Mouse (Mus musculus) cortical plate, adult 2 months (tissue): ENCODE measurements around the gene Ogfod2. TPM values are rescaled to one million over a fixed set of nuclear protein-coding genes. Genes with fewer than 3 reads are reported as not detected.

Experiments used
- H3K27ac ChIP-seq: fragments of 200-500 bp; 2 replicates; pipeline ENCODE4 v1.5.1; 2012; ENCODE audit warnings: low read length, control low read depth, inconsistent platforms; ENCODE audit not compliant: insufficient read depth
- H3K4me1 ChIP-seq: fragments of 200-500 bp; 2 replicates; pipeline ENCODE4 v1.6.1; 2011; ENCODE audit warnings: low read length; ENCODE audit not compliant: control insufficient read depth, insufficient read depth
- H3K4me3 ChIP-seq: fragments of 200-500 bp; 2 replicates; pipeline ENCODE4 v1.5.1; 2011; ENCODE audit warnings: mild to moderate bottlenecking, low read length, control low read depth; ENCODE audit not compliant: insufficient read depth
- CTCF ChIP-seq: fragments of 200-500 bp; IDR thresholded peaks from 2 replicates; pipeline ENCODE4 v1.5.1; 2011; ENCODE audit warnings: mild to moderate bottlenecking, control low read depth, low read length; ENCODE audit not compliant: insufficient read depth; ENCODE audit errors: extremely low read depth
- POLR2A ChIP-seq: fragments of 200-500 bp; IDR thresholded peaks from 2 replicates; pipeline ENCODE4 v1.6.1; 2011; ENCODE audit warnings: mild to moderate bottlenecking, low read length, control low read depth; ENCODE audit not compliant: insufficient read depth; ENCODE audit errors: extremely low read depth
- polyA plus RNA-seq: library from polyadenylated mRNA; depleted of rRNA; stranded (reverse); fragments of >200 nt; gene quantifications from 2 replicates; pipeline ENCODE4 v1.2.3, GENCODE M21; 2012

Gene Ogfod2
- polyA plus RNA-seq, 1 experiment = 43.2 TPM

- no peak overlapping the region for H3K27ac ChIP-seq
- no peaks in the 10 kb centered on the region; the same call in 1 of the 2 replicates for H3K4me1 ChIP-seq
- H3K4me3 ChIP-seq = peak overlapping the region; percentile 94
- TF ChIP-seq POLR2A (no peak), CTCF (peak; percentile 61)
Observed at GRCm38 (mm10) chr5:124111077-124111741, 888 bp upstream of the Ogfod2 start.

- H3K27ac ChIP-seq = peak overlapping the region; percentile 33; the same call in 1 of the 2 replicates
- H3K4me1 ChIP-seq = no peaks in the 10 kb centered on the region; the same call in 1 of the 2 replicates
- H3K4me3 ChIP-seq = peak overlapping the region; percentile 94
- TF ChIP-seq POLR2A = no peak
- no peak for TF ChIP-seq CTCF
Observed at GRCm38 (mm10) chr5:124112531-124112930, 434 bp downstream of the Ogfod2 start.

GRCm38 (mm10) chr5:124113030-124113429 lies 933 bp downstream of the Ogfod2 start:
- Histone ChIP-seq H3K27ac (0 out of 2 replicates have a peak overlapping the region, but pooled peaks have one; percentile 33), H3K4me3 (peak overlapping the region; percentile 94), H3K4me1 (no peaks in the 10 kb centered on the region; the same call in 1 of the 2 replicates)
- TF ChIP-seq POLR2A (no peak), CTCF (peak; percentile 40; the same call in 1 of the 2 replicates)

GRCm38 (mm10) chr5:124114276-124115025 lies 2.4 kb downstream of the Ogfod2 start:
- H3K4me1 ChIP-seq = no peaks in the 10 kb centered on the region; the same call in 1 of the 2 replicates
- H3K27ac ChIP-seq = no peak overlapping the region
- H3K4me3 ChIP-seq = no peak overlapping the region
- no peak for TF ChIP-seq POLR2A
- no peak for TF ChIP-seq CTCF

GRCm38 (mm10) chr5:124115531-124115930 lies 3.4 kb downstream of the Ogfod2 start:
- no peak overlapping the region for H3K27ac ChIP-seq
- H3K4me1 ChIP-seq = no peaks in the 10 kb centered on the region; the same call in 1 of the 2 replicates
- TF ChIP-seq CTCF (no peak), POLR2A (no peak)
- H3K4me3 ChIP-seq = peak overlapping the region; percentile 84

- H3K4me1 ChIP-seq = no peaks in the 10 kb centered on the region; the same call in 1 of the 2 replicates
- H3K4me3 ChIP-seq = peak within 1 kb of the TSS; percentile 84
- TF ChIP-seq POLR2A = peak; percentile 65
- no peak for TF ChIP-seq CTCF
- peak within 1 kb of the TSS; percentile 30 for H3K27ac ChIP-seq
Observed at GRCm38 (mm10) chr5:124115990-124116845, 4.1 kb downstream of the Ogfod2 start, which contains the start of gene Arl6ip4. TSS of gene Arl6ip4 (plus strand) at chr5:124116089.

GRCm38 (mm10) chr5:124119204-124119603 lies 7.1 kb downstream of the Ogfod2 start:
- no peak overlapping the region for H3K27ac ChIP-seq

GRCm38 (mm10) chr5:124122357-124122756 lies 10.3 kb downstream of the Ogfod2 start:
- H3K4me1 ChIP-seq = no peaks in the 10 kb centered on the region
- no peak overlapping the region for H3K27ac ChIP-seq
- TF ChIP-seq POLR2A (no peak), CTCF (no peak)
- H3K4me3 ChIP-seq = no peak overlapping the region

More at GRCm38 (mm10) chr5:124119204-124119603, 7.1 kb downstream of the Ogfod2 start:
- Histone ChIP-seq H3K4me1 (no peaks in the 10 kb centered on the region), H3K4me3 (no peak overlapping the region)
- TF ChIP-seq POLR2A = no peak
- no peak for TF ChIP-seq CTCF

GRCm38 (mm10) chr5:124125093-124125492 lies 13.0 kb downstream of the Ogfod2 start:
- H3K4me3 ChIP-seq = no peak overlapping the region
- TF ChIP-seq POLR2A = no peak
- no peak for TF ChIP-seq CTCF
- no peak overlapping the region for H3K27ac ChIP-seq
- H3K4me1 ChIP-seq = no peaks in the 10 kb centered on the region
